Mouse (Mus musculus): ENCODE data around the gene Fam57a. TPM values are rescaled to one million over a fixed set of nuclear protein-coding genes. Genes with fewer than 3 reads are reported as not detected.

The Fam57a gene
- polyA plus RNA-seq, 1 experiment from 2014 or later = 34.4 TPM

Other genes with a start within 250 kb of the Fam57a start
- 6.8 and 7.9 TPM in 2 replicates for gene Rph3al, start 241.2 kb upstream of the Fam57a start, polyA plus RNA-seq (2015; fragmentation: Nextera tagmentation; extraction: Ambion mirVana)
- 5.7 and 5.9 TPM in 2 replicates for gene 1700016K19Rik, start 179.8 kb upstream of the Fam57a start, polyA plus RNA-seq (2015; fragmentation: Nextera tagmentation; extraction: Ambion mirVana)
- 49.1 and 49.6 TPM in 2 replicates for gene Rflnb, start 151.9 kb upstream of the Fam57a start, polyA plus RNA-seq (2015; fragmentation: Nextera tagmentation; extraction: Ambion mirVana)
- gene Vps53, start within 50 bp of the Fam57a start, polyA plus RNA-seq (2015; fragmentation: Nextera tagmentation; extraction: Ambion mirVana) = 36.0 and 36.9 TPM in 2 replicates
- gene Dbil5, start 37.9 kb downstream of the Fam57a start, polyA plus RNA-seq (2015; fragmentation: Nextera tagmentation; extraction: Ambion mirVana) = 0.50 and 1.5 TPM in 2 replicates
- 28.3 and 37.0 TPM in 2 replicates for gene Gemin4, start 38.0 kb downstream of the Fam57a start, polyA plus RNA-seq (2015; fragmentation: Nextera tagmentation; extraction: Ambion mirVana)
- 21.8 and 22.4 TPM in 2 replicates for gene Mrm3, start 64.0 kb downstream of the Fam57a start, polyA plus RNA-seq (2015; fragmentation: Nextera tagmentation; extraction: Ambion mirVana)
- gene Glod4, start 64.1 kb downstream of the Fam57a start, polyA plus RNA-seq (2015; fragmentation: Nextera tagmentation; extraction: Ambion mirVana) = 128 and 138 TPM in 2 replicates
- 24.0 and 24.4 TPM in 2 replicates for gene Nxn, start 219.5 kb downstream of the Fam57a start, polyA plus RNA-seq (2015; fragmentation: Nextera tagmentation; extraction: Ambion mirVana)
- 105 and 106 TPM in 2 replicates for gene Timm22, start 227.3 kb downstream of the Fam57a start, polyA plus RNA-seq (2015; fragmentation: Nextera tagmentation; extraction: Ambion mirVana)

All from lung, embryonic 15.5 days (tissue).